Mouse (Mus musculus) stomach, postnatal 0 days (tissue): ENCODE measurements around the gene Lrrc8d. TPM values are rescaled to one million over a fixed set of nuclear protein-coding genes. Genes with fewer than 3 reads are reported as not detected.

ENCODE experiments used
- ATAC-seq: fragments of 200-750 bp; cut with Nextera tagmentation; 2 replicates; pipeline ENCODE4 v1.8.0; 2017; ENCODE audit not compliant: low FRiP score, low TSS enrichment
- DNase-seq: peaks from one replicate; pipeline ENCODE4 v3.0.0-alpha.2; 2016; ENCODE audit warnings: low spot score
- H3K27ac ChIP-seq: fragments of 300-500 bp; sonication (generic); replicated peaks from 2 replicates; pipeline ENCODE4 v1.5.1; 2014; ENCODE audit warnings: mild to moderate bottlenecking, control low read depth
- H3K27me3 ChIP-seq: fragments of 300-500 bp; sonication (generic); 2 replicates; pipeline ENCODE4 v1.6.1; 2014; ENCODE audit warnings: low read length; ENCODE audit not compliant: control insufficient read depth, insufficient read depth
- H3K36me3 ChIP-seq: fragments of 300-500 bp; sonication (generic); 2 replicates; pipeline ENCODE4 v1.6.1; 2014; ENCODE audit warnings: low read length, mixed read lengths; ENCODE audit not compliant: control insufficient read depth, insufficient read depth
- H3K4me1 ChIP-seq: fragments of 300-500 bp; sonication (generic); replicated peaks from 2 replicates; pipeline ENCODE4 v1.6.1; 2014; ENCODE audit warnings: antibody characterized with exemption; ENCODE audit not compliant: control insufficient read depth, insufficient read depth
- H3K4me2 ChIP-seq: fragments of 300-500 bp; sonication (generic); replicated peaks from 2 replicates; pipeline ENCODE4 v1.6.1; 2014; ENCODE audit warnings: low read depth, mild to moderate bottlenecking, control low read depth, moderate library complexity
- H3K4me3 ChIP-seq: fragments of 300-500 bp; sonication (generic); 2 replicates; pipeline ENCODE4 v1.5.1; 2014; ENCODE audit warnings: low read depth, low read length, control low read depth
- H3K9ac ChIP-seq: fragments of 300-500 bp; sonication (generic); 2 replicates; pipeline ENCODE4 v1.6.1; 2014; ENCODE audit warnings: mild to moderate bottlenecking, low read length, control low read depth, mixed read lengths
- H3K9me3 ChIP-seq: fragments of 300-500 bp; sonication (generic); 2 replicates; pipeline ENCODE4 v1.6.1; 2016; ENCODE audit warnings: low read length; ENCODE audit not compliant: control insufficient read depth
- CTCF ChIP-seq: IDR thresholded peaks from 2 replicates; pipeline ENCODE4 v1.5.1; 2016; ENCODE audit warnings: antibody characterized with exemption, low read depth, mild to moderate bottlenecking, moderate library complexity
- EP300 ChIP-seq: optimal IDR thresholded peaks from 2 replicates; pipeline ENCODE3; 2016; ENCODE audit warnings: antibody characterized with exemption
- WGBS: fragments of 180-500 bp; shearing (Covaris S2); extraction: QIAGEN DNeasy Blood & Tissue Kit; methylation state at CpG from one replicate; pipeline ENCODE4 v1.1.7; 2014; 5-methylcytosine and 5-hydroxymethylcytosine counted together
- polyA plus RNA-seq: library from polyadenylated mRNA; unstranded; fragments of >200 nt; fragmentation: Nextera tagmentation; extraction: Ambion mirVana; gene quantifications from 2 replicates; pipeline ENCODE4 v1.2.1, GENCODE M21; 2015

Gene Lrrc8d
- polyA plus RNA-seq, 1 experiment from 2014 or later: 10.2 TPM

DNA sequence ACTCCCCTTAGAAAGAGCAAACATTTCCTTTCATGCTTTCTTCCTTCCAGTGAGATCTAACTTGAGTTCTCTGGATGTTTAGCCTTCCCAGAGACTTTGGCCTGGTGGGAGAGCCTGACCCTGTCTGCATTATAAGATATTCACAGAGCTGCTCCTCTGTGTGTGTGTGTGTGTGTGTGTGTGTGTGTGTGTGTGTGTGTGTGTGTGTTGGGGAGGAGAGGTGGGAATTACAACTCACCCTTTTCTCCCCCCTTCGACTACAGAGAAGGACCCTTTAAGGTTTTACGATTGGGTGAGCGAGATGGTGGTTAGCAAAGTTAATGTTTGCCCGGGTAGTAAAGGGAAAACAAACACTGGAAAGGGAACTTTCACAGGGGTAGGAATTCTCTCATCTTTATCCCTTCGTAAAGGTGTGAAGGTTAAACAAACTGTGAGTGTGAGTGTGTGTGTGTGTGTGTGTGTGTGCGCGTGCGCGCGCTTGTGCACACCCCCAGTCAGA lies 101.3 kb downstream of the Lrrc8d start:
- DNase-seq (peak; percentile 45), ATAC-seq (peak; percentile 40)
- H3K4me2 ChIP-seq: no peak overlapping the region
- TF ChIP-seq EP300: no peak
- no peak for TF ChIP-seq CTCF
- H3K27me3 ChIP-seq: no peaks in the 10 kb centered on the region
- no peaks in the 10 kb centered on the region for H3K9me3 ChIP-seq
- no peak overlapping the region for H3K4me3 ChIP-seq
- H3K27ac ChIP-seq: peak overlapping the region; percentile 65
- H3K9ac ChIP-seq: no peak overlapping the region
- no peaks in the 10 kb centered on the region for H3K36me3 ChIP-seq
- H3K4me1 ChIP-seq: peaks cover 7% of the 10 kb centered on the region
- 61% methylated on average over 10 of the region's 10 CpGs for WGBS

DNA sequence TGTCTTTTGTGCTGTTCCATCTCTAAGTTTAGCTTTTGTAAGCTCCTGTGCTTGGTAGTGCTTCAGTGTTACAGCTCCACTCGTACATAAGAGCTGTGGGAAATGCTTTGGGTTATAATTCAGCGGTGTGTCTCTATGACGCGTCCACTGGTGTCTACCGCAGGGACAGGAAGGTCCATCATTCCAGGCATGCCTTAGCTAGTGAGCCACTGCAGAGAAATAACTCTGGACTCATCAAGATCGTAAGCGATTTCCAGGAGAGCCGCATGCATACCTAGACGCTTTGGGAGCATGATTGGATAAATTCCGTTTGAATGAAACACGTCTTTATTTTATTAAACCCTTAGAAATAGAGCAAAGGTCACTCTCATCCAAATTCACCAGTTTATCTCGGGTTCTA lies 106.2 kb downstream of the Lrrc8d start:
- DNase-seq (no peak), ATAC-seq (no peak)
- TF ChIP-seq CTCF: no peak
- TF ChIP-seq EP300: no peak
- Histone ChIP-seq H3K9me3 (no peaks in the 10 kb centered on the region), H3K27ac (no peak overlapping the region), H3K27me3 (no peaks in the 10 kb centered on the region), H3K4me2 (no peak overlapping the region), H3K4me3 (no peak overlapping the region), H3K4me1 (peaks cover 2% of the 10 kb centered on the region), H3K36me3 (no peaks in the 10 kb centered on the region), H3K9ac (no peak overlapping the region)
- 86% methylated on average over 12 of the region's 12 CpGs for WGBS

DNA sequence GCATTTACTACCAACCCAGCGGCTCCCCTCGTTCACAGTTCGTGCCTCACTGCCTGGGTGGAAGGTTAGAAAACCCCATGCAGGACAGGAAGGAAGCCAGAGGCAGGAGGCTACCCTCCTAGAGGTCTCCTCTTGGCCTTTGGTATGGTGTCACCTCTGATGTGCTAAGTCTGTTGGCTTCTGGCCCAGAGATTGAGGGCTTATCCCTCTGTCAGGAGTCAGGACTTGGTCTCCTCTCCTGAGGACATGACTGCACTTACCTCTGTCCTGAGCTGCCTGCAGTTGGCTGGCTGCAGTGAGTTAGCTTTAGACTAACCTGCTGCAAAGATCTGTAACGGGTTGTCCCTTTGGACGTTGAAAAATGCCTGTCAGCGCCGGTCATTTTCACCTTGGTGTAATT lies 107.7 kb downstream of the Lrrc8d start:
- 68% methylated on average over 7 of the region's 7 CpGs for WGBS
- H3K9ac ChIP-seq: no peak overlapping the region

GRCm38 (mm10) chr5:105809056-105809455 lies 109.3 kb downstream of the Lrrc8d start:
- no peaks in the 10 kb centered on the region for H3K4me1 ChIP-seq
- 75% methylated on average over 11 of the region's 11 CpGs for WGBS

More for the DNA sequence above, 107.7 kb downstream of the Lrrc8d start:
- peaks cover 7% of the 10 kb centered on the region for H3K36me3 ChIP-seq
- H3K4me2 ChIP-seq: no peak overlapping the region
- no peaks in the 10 kb centered on the region for H3K9me3 ChIP-seq
- no peak for DNase-seq
- no peaks in the 10 kb centered on the region for H3K4me1 ChIP-seq
- H3K4me3 ChIP-seq: no peak overlapping the region
- no peak overlapping the region for H3K27ac ChIP-seq
- TF ChIP-seq EP300: no peak
- no peak for TF ChIP-seq CTCF
- ATAC-seq: no peak; the same call in 1 of the 2 replicates
- H3K27me3 ChIP-seq: no peaks in the 10 kb centered on the region

GRCm38 (mm10) chr5:105813036-105813435 lies 113.3 kb downstream of the Lrrc8d start:
- Histone ChIP-seq H3K27ac (no peak overlapping the region), H3K9ac (no peak overlapping the region), H3K4me2 (no peak overlapping the region), H3K4me3 (no peak overlapping the region), H3K9me3 (no peaks in the 10 kb centered on the region), H3K36me3 (peaks cover 22% of the 10 kb centered on the region), H3K27me3 (no peaks in the 10 kb centered on the region), H3K4me1 (peaks cover 3% of the 10 kb centered on the region; the same call in 1 of the 2 replicates)
- TF ChIP-seq EP300 (no peak), CTCF (no peak)
- WGBS: 97% methylated on average over 14 of the region's 14 CpGs
- ATAC-seq (no peak), DNase-seq (no peak)

More at GRCm38 (mm10) chr5:105809056-105809455, 109.3 kb downstream of the Lrrc8d start:
- no peak for DNase-seq
- no peak overlapping the region for H3K27ac ChIP-seq
- no peaks in the 10 kb centered on the region for H3K27me3 ChIP-seq
- TF ChIP-seq CTCF (no peak), EP300 (no peak)
- H3K9me3 ChIP-seq: no peaks in the 10 kb centered on the region
- ATAC-seq: no peak
- no peak overlapping the region for H3K9ac ChIP-seq
- no peak overlapping the region for H3K4me3 ChIP-seq
- H3K36me3 ChIP-seq: peaks cover 21% of the 10 kb centered on the region
- no peak overlapping the region for H3K4me2 ChIP-seq

DNA sequence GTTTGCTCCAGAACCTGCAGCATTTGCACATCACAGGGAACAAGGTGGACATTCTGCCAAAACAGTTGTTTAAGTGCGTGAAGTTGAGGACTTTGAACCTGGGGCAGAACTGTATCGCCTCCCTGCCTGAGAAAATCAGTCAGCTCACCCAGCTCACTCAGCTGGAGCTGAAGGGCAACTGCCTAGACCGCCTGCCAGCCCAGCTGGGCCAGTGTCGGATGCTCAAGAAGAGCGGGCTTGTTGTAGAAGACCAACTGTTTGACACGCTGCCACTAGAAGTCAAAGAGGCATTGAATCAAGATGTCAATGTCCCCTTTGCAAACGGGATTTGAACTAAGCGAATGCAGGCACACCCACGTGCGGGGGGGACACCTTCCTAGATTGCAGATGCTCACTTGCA lies 114.2 kb downstream of the Lrrc8d start:
- H3K27me3 ChIP-seq: no peaks in the 10 kb centered on the region
- no peak for TF ChIP-seq EP300
- TF ChIP-seq CTCF: no peak
- H3K9me3 ChIP-seq: no peaks in the 10 kb centered on the region
- no peak for DNase-seq
- 88% methylated on average over 10 of the region's 10 CpGs for WGBS
- peaks cover 22% of the 10 kb centered on the region for H3K36me3 ChIP-seq
- peaks cover 3% of the 10 kb centered on the region; the same call in 1 of the 2 replicates for H3K4me1 ChIP-seq
- no peak overlapping the region for H3K9ac ChIP-seq
- H3K4me3 ChIP-seq: no peak overlapping the region
- H3K27ac ChIP-seq: no peak overlapping the region
- no peak for ATAC-seq
- no peak overlapping the region for H3K4me2 ChIP-seq
